Mouse (Mus musculus): Measurements from ENCODE around the gene Ptprm. TPM values are rescaled to one million over a fixed set of nuclear protein-coding genes. Genes with fewer than 3 reads are reported as not detected.

Ptprm gene
- polyA plus RNA-seq (2014; fragmentation: Illumina TruSeq; extraction: RNeasy Lipid Tissue Mini Kit (QIAGEN cat#74804); ENCODE audit: low read depth, low replicate concordance): 17.7 TPM

GRCm38 (mm10) chr17:67354451-67355011 lies at the start of gene Ptprm:
TSS of gene Ptprm (minus strand) at chr17:67354457.

